Mouse (Mus musculus) liver, adult 2 months (tissue): ENCODE data around the gene Ccdc12. TPM values are rescaled to one million over a fixed set of nuclear protein-coding genes. Genes with fewer than 3 reads are reported as not detected.
A peak's percentile ranks its signal among the peaks of the same experiment; 100 is the strongest.

Experiments used
- DNase-seq: peaks from one replicate; pipeline ENCODE4 v3.0.0-alpha.2; 2011; ENCODE audit warnings: low read depth, low spot score; ENCODE audit errors: extremely low read depth
- H3K27ac ChIP-seq: fragments of 200-500 bp; replicated peaks from 2 replicates; pipeline ENCODE4 v1.5.1; 2012; ENCODE audit warnings: low read depth, mild to moderate bottlenecking, control low read depth, inconsistent platforms, low read length; ENCODE audit not compliant: insufficient read depth
- H3K27me3 ChIP-seq: fragments of 200-500 bp; 2 replicates; pipeline ENCODE4 v1.6.1; 2012; ENCODE audit warnings: mild to moderate bottlenecking, moderate library complexity, low read length, inconsistent platforms; ENCODE audit not compliant: control insufficient read depth, insufficient read depth
- H3K36me3 ChIP-seq: fragments of 200-500 bp; 2 replicates; pipeline ENCODE4 v1.6.1; 2012; ENCODE audit warnings: low read length, inconsistent platforms; ENCODE audit not compliant: control insufficient read depth, insufficient read depth
- H3K4me1 ChIP-seq: fragments of 200-500 bp; 2 replicates; pipeline ENCODE4 v1.6.1; 2011; ENCODE audit warnings: low read length; ENCODE audit not compliant: control insufficient read depth, insufficient read depth
- H3K4me3 ChIP-seq: fragments of 200-500 bp; 2 replicates; pipeline ENCODE4 v1.5.1; 2011; ENCODE audit warnings: low read depth, mild to moderate bottlenecking, control low read depth, low read length, moderate library complexity; ENCODE audit not compliant: insufficient read depth
- H3K79me2 ChIP-seq: fragments of 200-500 bp; 2 replicates; pipeline ENCODE4 v1.6.1; 2012; ENCODE audit warnings: inconsistent platforms, mild to moderate bottlenecking, low read length, moderate library complexity; ENCODE audit not compliant: control insufficient read depth, insufficient read depth
- H3K9ac ChIP-seq: fragments of 200-500 bp; 2 replicates; pipeline ENCODE4 v1.6.1; 2012; ENCODE audit warnings: low read depth, mild to moderate bottlenecking, control low read depth, inconsistent platforms, low read length
- CTCF ChIP-seq: fragments of 200-500 bp; IDR thresholded peaks from 2 replicates; pipeline ENCODE4 v1.5.1; 2011; ENCODE audit warnings: low read depth, low read length, control low read depth
- POLR2A ChIP-seq: fragments of 200-500 bp; IDR thresholded peaks from 2 replicates; pipeline ENCODE4 v1.6.1; 2011; ENCODE audit warnings: low read length, control low read depth; ENCODE audit not compliant: insufficient read depth; ENCODE audit errors: extremely low read depth
- WGBS: fragments of 180-500 bp; shearing (Covaris S2); methylation state at CpG from one replicate; pipeline ENCODE4 v1.1.7; 2018; 5-methylcytosine and 5-hydroxymethylcytosine counted together
- polyA plus RNA-seq: library from polyadenylated mRNA; depleted of rRNA; stranded (reverse); fragments of >200 nt; gene quantifications from 2 replicates; pipeline ENCODE4 v1.2.3, GENCODE M21; 2012
- total RNA-seq: library from RNA; depleted of rRNA; stranded (reverse); fragments of >200 nt; gene quantifications from 2 replicates; pipeline ENCODE4 v1.2.3, GENCODE M21; 2014

Gene Ccdc12
- total and polyA plus RNA-seq, 2 experiments: 29.9 to 51.4 TPM

GRCm38 (mm10) chr9:110748451-110748850 is 92.1 kb downstream of the Ccdc12 start:
- no peak for DNase-seq
- Histone ChIP-seq H3K36me3 (no peaks in the 10 kb centered on the region), H3K4me3 (no peak overlapping the region), H3K9ac (no peak overlapping the region), H3K27ac (0 out of 2 replicates have a peak overlapping the region, but pooled peaks have one; percentile 21), H3K27me3 (no peaks in the 10 kb centered on the region; the same call in 1 of the 2 replicates), H3K4me1 (no peaks in the 10 kb centered on the region), H3K79me2 (no peaks in the 10 kb centered on the region)
- TF ChIP-seq POLR2A: no peak
- no peak for TF ChIP-seq CTCF
- 71% methylated on average over 2 of the region's 2 CpGs for WGBS

GRCm38 (mm10) chr9:110750404-110751187 is 94.3 kb downstream of the Ccdc12 start:
- H3K27me3 ChIP-seq: no peaks in the 10 kb centered on the region
- no peaks in the 10 kb centered on the region for H3K36me3 ChIP-seq
- no peak overlapping the region for H3K4me3 ChIP-seq
- H3K27ac ChIP-seq: peak overlapping the region; percentile 59
- no peak for TF ChIP-seq CTCF
- no peak for TF ChIP-seq POLR2A
- no peaks in the 10 kb centered on the region for H3K4me1 ChIP-seq
- WGBS: 75% methylated on average over 14 of the region's 14 CpGs
- H3K79me2 ChIP-seq: no peaks in the 10 kb centered on the region
- H3K9ac ChIP-seq: no peak overlapping the region
- DNase-seq: no peak

GRCm38 (mm10) chr9:110751412-110751811 is 95.1 kb downstream of the Ccdc12 start:
- H3K36me3 ChIP-seq: no peaks in the 10 kb centered on the region
- no peaks in the 10 kb centered on the region for H3K4me1 ChIP-seq
- H3K27me3 ChIP-seq: no peaks in the 10 kb centered on the region
- H3K4me3 ChIP-seq: no peak overlapping the region
- H3K9ac ChIP-seq: no peak overlapping the region
- no peaks in the 10 kb centered on the region for H3K79me2 ChIP-seq
- peak overlapping the region; percentile 59 for H3K27ac ChIP-seq
- no peak for DNase-seq
- TF ChIP-seq POLR2A: no peak
- WGBS: 77% methylated on average over 5 of the region's 5 CpGs

DNA sequence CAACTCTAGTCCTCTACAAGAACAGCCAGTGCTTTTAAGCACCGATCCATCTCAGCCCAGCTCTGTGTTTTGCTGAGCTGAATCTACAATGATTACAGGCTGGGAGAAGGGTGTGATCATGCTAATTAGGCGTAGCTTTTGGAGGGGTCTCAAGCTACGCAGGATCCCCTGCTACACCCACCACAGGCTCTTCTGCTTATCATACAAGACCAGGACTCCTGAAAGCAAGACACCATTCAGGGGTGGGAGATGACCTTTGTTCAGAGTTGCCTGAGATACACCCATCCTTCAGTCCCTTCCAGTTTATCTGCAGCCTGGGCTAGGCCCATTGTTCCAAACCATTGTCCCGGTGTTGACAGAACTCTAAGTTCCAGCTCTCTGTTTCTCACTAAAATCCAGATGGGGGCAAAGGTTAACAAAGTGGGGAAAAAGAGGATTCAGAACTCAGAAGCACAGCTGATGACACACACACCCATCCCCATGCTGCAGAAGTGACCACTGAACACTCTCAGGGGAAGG is 96.7 kb downstream of the Ccdc12 start:
- no peaks in the 10 kb centered on the region for H3K27me3 ChIP-seq
- no peaks in the 10 kb centered on the region for H3K4me1 ChIP-seq
- TF ChIP-seq POLR2A: no peak
- TF ChIP-seq CTCF: no peak
- H3K9ac ChIP-seq: no peak overlapping the region
- no peaks in the 10 kb centered on the region for H3K36me3 ChIP-seq
- no peak overlapping the region for H3K4me3 ChIP-seq
- DNase-seq: no peak
- H3K79me2 ChIP-seq: no peaks in the 10 kb centered on the region
- WGBS: 85% methylated on average over 4 of the region's 4 CpGs
- peak overlapping the region; percentile 12 for H3K27ac ChIP-seq

GRCm38 (mm10) chr9:110753773-110754172 is 97.5 kb downstream of the Ccdc12 start:
- Histone ChIP-seq H3K4me1 (no peaks in the 10 kb centered on the region), H3K9ac (no peak overlapping the region), H3K36me3 (no peaks in the 10 kb centered on the region), H3K79me2 (no peaks in the 10 kb centered on the region), H3K27me3 (no peaks in the 10 kb centered on the region), H3K4me3 (no peak overlapping the region), H3K27ac (peak overlapping the region; percentile 32; the same call in 1 of the 2 replicates)
- TF ChIP-seq POLR2A (no peak), CTCF (no peak)
- WGBS: 77% methylated on average over 4 of the region's 4 CpGs
- DNase-seq: peak; percentile 48

GRCm38 (mm10) chr9:110757816-110758215 is 101.5 kb downstream of the Ccdc12 start:
- no peak for DNase-seq

More at GRCm38 (mm10) chr9:110757816-110758215, 101.5 kb downstream of the Ccdc12 start:
- TF ChIP-seq CTCF (no peak), POLR2A (no peak)
- Histone ChIP-seq H3K27me3 (no peaks in the 10 kb centered on the region), H3K9ac (no peak overlapping the region), H3K27ac (0 out of 2 replicates have a peak overlapping the region, but pooled peaks have one; percentile 22), H3K79me2 (no peaks in the 10 kb centered on the region), H3K36me3 (no peaks in the 10 kb centered on the region), H3K4me3 (no peak overlapping the region), H3K4me1 (no peaks in the 10 kb centered on the region)
- whole genome bisulfite sequencing: 90% methylated on average over 5 of the region's 5 CpGs
